Mouse (Mus musculus) cerebellum, postnatal 14 days (tissue): ENCODE data around the gene Plekhd1.
A peak's percentile ranks its signal among the peaks of the same experiment; 100 is the strongest.

Source experiments
- DNase-seq, 2 experiments: peaks; one replicate each; pipeline ENCODE4 v3.0.0; 2021; ENCODE audit warnings: mixed read lengths in 2 of 2

Gene Plekhd1

DNA sequence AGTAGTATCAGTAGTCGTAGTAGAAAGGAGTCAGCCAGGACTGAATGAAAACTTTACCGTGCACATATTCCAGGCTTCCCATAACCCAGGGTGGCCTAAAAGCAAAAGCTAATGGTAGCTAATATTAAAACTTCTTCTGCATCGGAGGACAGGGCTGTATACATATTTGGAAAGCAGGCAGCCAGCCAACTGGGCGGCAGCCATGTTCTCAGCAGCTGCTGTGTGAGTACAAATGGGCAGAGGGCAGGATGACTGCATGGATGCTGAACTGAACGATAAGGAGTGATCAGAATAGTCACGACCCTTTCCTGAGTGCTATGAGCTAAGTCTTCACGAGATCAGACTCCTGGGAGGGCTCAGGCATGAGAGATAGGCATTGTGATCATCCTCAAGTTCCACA lies 8.9 kb downstream of the Plekhd1 start:
- peak in 1 of 2 experiments; percentile 46 for DNase-seq

DNA sequence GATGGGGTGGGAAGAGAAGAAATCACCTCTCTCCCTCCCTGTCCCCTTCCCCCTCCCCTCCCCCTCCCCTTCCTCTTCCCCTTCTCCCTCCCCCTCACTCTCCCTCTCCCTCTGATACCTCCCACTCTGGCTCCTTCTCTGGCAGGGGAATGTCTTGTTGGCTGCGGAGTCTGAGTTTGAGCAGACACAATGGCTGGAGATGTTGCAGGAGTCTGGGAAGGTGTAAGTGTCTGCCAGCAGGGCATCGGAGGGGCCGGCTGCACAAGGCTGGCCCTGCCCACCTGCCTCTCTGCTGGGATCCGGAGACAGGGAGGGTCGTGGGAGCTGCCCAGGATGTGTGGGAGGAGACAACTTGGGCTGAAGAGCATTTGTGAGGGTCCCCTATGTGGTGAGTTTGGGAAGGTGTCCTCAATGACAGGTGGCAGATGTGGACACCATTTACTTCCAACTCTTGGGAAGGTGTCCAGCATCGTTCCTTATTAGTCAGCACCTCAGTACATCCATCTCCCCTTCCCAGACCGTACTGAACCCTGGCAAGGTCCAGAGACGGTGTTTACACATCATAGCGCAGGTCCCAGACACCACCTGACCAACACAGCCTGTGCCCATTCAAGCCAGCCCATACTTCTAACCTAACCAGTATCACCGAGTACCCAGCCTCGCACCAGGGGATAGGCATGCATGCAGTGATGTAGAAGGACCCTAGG lies 14.0 kb downstream of the Plekhd1 start:
- DNase-seq: no peak

DNA sequence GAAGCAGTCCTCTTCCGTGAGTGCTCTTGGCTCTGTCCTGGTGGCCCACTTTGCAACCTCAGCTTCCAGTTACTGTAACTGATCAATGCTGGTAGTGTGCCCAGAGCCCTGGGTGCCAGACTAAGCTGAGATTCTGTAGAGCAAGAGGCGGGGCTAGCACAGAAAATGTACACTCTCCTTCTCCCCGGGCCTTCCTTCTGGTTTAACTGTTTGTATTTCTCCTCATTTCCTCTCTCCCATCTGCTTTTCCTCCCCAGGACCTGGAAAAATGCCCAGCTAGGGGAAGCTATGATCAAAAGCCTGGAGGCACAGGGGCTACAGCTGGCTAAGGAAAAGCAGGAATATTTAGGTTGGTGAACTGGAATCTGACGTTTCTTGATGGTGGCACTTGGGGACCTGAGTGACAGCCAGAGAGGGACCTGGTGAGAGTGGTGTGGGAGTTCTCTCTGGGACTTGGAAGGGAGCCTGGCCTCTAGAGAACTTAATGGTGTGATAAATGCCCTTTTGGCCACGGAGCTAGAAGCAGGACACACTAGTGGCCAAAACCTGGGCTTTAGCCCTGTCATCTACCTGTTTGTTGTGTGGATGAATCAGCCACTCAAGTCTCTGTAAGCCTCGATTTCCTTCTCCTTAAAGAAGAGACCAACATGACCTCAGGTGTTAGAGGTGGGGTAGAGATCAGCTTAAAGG lies 14.7 kb downstream of the Plekhd1 start:
- peak; percentile 79 to 84 for DNase-seq

DNA sequence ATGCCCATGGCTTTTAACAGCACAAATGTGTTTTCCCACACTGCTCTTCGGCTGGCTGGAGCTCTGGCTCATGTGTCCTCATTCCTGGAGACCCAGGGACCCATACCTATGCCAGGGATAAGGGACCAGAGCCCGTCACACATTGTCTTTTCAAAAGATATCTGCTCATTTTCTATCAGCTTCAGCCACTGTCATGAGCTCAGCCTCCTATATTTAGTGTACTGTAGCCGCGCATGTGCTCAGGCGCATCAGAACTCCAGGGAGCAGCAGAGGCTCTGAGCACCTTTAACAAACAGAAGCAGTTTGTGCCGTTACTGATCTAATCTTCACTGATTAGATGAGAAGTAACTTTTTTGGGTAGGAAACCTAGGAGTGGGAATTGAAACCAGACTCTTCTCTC lies 23.5 kb downstream of the Plekhd1 start:
- DNase-seq: no peak

DNA sequence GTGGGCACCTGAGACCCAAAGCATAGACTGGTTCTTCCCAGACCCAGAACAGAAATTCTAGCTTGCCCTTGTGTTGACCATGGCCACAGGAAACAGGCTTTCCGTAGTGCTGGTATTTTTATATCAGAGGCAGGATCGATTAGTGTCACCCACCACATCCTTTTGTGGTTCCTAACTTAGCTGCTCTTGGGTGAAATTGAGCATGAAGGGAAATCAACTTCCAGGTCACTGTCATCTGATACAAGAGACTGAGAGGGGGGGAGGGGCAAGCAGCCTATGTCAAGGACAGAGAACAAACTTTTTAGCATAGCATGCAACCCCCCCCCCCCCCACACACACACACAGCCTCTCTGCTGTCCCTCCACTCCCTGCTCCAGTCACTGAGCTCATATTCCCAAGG lies 26.8 kb downstream of the Plekhd1 start:
- DNase-seq: no peak

DNA sequence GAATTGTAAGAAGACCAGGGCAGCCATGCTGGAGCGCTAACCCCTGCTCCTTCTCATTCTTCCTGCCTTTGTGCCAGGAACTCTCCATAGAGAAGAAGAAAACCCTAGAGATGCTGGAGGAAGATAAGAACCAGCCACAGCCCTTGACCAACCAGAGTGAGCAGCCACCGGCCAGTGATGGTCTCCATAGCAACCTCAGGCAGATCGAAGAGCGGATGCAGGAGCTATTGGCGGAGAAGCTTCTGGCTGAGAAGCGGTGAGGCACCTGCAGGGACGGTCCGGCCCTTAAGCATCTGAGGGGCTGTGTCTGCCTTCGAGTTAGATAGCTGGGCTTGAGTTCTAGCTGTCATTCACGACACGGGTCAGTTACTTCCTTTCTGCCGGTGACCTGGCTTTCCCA lies 28.1 kb downstream of the Plekhd1 start:
- DNase-seq: no peak

DNA sequence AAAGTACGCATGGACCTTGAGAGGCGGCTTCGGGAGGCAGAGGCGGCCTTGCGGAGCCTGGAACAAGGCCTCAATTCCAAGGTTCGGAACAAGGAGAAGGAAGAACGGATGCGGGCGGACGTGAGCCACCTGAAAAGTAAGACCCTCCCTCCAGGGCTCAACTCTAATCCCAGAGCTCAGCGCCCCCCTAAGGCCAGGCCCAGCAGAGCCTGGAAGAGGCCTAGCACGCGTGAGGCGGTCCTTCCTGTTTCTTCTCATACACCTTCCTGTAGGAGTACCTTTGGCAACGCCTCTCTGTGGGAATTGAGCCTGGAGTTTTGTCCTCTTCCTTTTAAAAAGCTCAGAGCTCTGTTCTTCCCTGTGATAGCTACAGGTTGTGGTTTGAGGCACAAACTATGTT lies 29.1 kb downstream of the Plekhd1 start:
- no peak for DNase-seq

DNA sequence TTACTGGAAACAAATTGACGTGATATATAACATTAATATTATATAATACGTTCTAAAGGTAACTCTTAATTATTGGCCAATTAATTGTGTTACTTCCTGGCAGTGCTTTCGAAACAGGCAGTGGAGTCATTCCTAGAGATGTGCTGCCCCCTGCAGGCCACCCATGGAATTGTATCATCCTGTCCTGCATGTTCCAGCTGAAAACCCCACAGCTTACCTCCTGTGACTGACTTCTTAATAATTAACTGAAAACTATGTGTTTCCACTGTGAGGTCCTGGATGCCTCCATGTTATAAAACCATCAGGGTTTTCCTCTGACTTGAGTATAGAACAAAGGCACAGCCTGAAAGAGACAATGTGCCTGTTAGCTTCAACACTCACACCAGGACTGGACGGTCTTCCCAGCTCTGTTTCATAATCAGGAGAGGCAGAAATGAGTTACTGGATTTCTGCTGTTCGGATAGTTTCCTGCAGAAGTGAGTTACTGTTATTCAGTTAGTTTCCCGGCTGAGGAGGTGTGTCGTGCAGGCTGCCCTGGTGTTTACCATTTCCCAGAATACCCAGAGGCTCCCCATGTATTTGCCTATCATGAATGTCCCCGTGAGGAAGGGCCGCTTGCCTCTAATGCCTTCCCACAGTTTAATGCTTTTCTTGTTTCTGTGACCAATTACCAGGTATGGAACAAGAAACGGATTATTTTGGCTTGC lies 32.6 kb downstream of the Plekhd1 start:
- peak; percentile 93 to 97 for DNase-seq

DNA sequence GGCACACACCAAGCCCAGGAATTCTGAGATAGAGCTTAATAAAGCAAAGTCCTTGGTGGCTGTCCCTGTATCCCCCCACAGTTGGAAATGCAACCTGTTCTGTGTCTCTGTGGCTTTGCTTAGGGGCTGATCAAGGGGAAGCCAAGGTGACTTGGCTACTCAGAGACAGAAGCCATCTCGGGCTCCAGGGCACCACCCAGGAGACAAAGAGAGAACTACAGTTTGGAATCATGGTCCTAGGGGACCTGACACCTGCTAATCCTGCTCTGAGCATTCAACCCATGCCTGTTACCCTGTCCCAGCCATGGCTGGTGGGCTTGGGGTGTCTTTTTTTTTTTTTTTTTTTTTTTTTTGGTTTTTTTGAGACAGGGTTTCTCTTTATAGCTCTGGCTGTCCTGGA lies 35.8 kb downstream of the Plekhd1 start:
- DNase-seq: no peak

DNA sequence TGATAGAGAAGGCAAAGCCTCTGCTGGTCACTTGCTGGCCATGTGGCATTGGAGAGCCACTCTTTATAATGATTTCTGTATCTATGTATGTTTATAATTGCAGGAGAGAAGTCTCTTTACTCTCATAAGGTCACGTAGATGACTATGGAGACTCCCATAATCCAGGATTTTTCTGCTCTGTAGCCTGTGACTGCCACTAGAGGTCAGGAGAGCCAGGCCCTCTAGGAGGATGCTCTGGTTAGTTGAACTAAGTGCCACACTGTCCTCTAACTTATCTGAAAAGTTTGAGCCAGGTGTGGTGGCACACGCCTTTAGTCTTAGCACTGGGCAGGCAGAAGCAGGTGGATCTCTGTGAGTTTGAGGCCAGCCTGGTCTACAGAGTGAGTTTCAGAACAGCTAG lies 36.4 kb downstream of the Plekhd1 start:
- peak; percentile 33 to 34 for DNase-seq

DNA sequence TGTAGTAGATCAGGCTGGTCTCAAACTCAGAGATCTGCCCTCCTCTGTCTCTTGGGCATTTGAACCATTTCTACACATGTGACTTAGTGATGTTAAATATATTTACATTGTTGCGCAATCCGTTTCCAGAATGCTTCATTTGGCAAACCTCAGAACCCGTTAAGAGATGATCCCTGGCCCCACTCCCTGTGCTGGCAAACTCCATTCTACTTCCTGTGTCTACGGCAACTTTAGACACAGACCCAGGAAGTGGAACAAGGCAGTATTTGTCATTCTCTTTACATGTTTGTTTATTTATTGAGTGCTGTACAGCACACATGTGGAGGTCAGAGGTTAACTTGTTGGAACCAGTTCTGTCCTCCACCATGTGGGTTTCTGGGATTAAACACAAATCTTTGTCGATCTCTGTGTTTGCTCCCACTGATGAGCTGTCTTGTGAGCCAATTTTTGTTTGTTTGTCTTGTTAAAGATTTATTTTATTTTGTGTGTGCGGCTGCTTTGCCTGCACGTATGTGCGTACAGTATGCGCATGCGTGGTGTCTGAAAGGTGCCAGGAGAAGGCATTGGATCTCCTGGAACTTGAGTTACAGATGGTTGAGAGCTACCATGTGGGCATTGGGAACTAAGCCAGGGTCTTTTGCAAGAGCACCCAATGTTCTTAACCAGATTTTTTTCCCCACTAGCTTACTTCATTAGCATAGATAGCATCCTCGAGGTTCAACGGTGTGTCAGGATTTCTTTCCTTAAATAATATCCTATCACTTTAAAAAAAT lies 37.6 kb downstream of the Plekhd1 start:
- DNase-seq: peak; percentile 20 to 31

DNA sequence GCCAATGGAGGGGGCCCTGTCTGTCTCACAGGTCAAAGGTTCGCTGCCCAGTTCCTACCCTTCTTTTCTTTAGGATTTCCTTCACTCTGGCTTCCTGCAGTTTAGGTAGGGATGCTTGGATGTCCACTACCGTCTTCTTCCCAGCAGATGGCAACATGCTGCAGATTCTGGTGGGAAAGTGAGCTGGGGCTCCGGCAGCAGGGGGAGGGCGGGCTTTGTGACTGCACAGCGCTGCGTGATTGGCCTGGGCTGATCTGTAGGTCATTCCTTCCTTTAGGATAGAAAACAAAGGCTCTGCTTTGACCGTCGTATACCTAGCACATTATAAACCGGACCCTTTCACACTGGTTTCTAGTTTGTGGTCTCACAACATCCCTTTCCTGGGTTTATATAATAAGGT lies 38.2 kb downstream of the Plekhd1 start:
- peak; percentile 84 to 85 for DNase-seq

DNA sequence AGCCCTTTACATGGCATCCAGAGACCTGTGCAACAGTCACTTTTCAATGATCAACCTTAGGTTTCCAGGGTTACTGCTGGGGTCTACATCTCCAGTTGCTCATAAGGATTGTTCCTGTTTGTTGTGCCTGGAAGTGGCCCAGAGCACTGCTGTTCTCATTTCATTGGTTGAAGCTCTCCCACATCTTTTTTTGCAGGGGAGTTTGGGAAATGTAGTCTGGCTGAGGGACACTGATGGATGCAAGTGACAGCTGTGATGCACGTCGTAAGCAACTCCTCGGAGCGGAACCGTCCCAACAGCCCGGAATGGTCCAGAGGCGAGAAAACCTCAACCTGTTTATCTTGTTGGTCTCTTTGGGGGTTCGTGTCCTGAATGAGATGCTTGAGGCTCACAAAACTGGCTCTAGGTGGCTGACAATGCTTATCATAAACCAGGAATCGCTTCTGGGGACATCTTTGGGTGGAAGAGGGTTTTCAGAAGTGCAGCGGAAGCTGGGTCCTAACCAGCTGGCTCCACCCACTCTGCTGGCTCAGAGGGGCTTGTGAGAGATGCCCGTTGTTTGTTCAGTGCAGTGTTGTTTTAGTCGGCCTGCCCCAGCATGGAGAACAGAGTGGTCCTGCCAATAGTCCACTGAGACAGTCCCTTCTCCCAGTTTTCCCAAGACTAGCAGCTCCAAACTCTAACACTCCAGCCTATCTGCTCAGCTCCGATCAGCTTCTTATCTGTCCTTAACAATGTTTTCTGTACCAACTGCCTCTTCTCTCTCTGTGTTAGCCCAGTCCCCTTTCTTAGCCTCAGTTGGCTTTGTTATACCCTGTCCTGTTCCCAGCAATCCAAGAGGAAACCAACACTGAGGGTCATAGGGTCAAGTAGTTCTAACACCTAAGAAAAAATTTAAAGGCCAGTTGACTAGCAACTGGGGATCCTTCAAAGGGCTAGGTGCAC lies 42.4 kb downstream of the Plekhd1 start:
- DNase-seq: peak in 1 of 2 experiments; percentile 22

DNA sequence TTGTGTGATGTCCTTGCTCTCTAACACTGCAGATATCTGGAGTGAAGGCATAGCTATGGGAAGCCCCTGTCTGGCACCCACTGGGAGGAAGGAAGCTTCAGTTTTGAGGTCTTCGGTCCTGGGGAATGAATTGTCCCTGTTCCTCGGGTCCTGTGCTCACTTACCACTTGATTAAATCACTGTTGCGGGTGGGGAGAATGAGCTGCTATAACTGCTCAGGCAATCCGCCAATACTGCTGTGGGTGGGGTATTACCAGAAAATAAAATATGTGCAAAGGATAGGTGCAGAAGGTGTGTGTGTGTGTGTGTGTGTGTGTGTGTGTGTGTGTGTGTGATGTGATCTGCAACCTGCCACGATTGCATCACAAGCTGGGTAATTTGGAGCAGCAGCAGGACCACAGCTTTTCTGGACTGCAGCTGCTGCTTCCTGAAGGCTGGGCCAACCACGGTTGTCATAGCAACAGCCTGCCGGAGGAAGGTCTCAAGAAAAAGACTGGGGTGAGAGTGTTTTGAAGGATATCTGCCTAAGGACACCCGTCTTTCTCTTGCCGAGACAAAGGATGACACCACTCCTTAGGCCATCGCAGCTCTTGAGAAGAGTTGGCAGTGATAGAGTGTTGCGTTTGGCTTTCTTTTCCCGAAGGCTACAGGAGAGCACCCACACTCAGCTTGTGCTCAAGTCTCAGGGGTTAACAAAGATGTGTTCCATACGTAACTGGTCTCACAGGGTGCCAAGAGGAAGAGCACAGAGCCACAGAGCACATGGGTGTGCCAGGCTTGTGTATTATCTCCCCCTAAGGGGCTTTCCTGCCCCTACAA lies 44.3 kb downstream of the Plekhd1 start:
- DNase-seq: peak; percentile 68 to 84

DNA sequence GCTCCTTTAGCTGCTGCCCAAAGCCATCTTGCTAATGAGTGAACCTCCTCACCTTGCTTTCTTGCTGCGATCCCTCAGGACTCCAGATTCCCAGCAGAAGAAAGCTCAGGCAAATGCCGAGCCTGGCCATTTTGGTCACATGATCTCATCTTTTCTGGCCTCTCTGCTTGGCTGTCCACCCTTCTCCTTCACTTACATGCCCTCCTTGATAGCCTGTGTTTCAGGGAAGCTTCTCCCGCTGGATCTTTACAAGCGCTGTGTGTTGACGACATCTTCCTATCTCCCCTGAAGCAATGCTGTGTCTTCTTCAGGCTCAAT lies 44.9 kb downstream of the Plekhd1 start:
- peak; percentile 23 to 30 for DNase-seq

DNA sequence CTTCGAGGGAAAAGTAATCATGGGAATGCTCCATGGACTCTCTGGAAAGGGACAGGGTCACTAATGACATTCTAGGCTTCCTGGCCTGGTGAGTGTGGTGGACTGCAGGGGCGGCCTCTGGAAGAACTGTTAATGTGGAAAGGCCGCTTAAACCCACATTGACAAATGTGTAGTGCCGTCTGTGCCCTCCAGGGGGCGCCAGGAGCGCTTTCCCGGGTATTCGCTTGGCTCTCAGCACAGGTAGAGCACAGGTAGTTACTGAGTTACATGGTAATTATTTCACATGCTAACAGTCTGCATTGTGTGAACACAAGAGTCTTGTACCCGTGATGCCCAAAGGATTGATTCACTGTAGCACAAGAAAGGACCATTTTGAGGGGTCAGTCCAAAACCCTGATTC lies 47.1 kb downstream of the Plekhd1 start:
- DNase-seq: peak; percentile 66 to 79

DNA sequence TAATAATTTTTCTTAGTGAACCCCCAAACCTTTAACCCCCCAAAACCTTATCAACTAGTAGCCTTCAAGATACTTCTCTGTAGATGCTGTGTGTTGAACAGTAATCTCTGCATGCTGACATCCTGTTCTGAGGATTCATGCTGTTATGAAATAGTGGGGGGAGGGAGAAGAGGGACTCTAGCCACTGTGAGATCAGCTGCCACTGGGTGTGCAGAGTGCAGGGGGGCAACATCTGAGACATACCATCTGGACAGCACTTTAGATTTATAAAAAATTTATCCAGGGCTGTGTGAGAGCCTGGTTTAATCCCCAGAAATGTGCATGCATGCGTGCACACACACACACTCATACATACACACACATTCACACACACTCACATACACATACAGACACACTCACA lies 52.2 kb downstream of the Plekhd1 start:
- DNase-seq: no peak

DNA sequence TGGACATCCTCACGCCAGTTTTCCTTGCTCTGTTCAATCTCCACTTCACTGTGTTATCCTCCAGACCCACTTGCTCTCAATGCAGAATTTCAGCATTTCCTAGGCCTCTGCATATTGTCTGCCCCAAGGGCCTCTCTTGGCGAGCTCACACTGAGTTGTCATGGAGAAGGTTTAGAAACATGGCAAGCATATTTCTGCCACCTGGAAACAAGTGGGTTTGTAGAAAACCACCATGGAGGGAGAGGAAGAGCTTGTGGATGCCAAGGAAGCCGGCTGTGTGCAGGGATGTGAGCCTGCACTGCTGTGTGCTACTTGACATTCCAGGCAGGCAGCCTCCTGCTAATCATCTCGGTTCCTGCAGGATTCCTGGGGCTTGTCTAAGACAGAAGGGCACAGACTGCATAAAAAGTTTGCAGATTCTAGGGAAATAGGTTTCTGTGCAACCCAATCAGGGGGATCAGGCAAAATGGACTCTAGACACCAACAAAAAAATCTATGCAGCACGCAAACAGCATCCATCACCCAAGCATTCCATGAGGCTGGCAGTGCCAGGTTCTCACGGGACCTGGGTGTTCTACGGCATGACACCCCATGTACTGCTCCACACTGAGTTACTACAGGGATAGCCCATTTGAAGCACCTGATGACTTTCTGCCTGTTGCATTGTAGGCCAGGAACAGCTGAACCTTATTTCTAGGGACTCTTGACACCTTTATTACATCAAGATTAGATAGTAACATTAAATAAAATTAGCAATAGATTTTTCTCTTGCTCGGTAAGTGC lies 53.8 kb downstream of the Plekhd1 start:
- peak; percentile 26 to 27 for DNase-seq

DNA sequence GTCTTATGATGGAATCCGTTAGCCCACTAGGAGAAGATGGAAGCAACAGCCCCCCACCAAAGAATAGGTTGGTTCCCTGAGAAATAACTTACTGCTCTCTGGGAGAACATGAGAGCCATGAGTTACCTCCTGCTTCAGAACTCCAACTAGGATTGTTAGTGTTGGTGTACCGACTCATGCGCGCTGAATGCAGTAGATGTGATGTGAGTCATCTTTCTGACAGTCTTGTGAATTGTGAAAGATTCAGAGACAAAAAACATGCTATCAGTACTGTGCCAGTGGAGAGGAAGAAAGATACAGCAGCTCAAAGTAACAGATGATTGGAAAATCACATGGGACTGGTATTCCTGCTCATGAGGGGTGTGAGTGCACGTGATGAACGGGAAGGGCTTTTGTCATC lies 59.2 kb downstream of the Plekhd1 start:
- DNase-seq: no peak
